Mouse (Mus musculus) MEL (cell line): ENCODE results near the gene Gm266. TPM values are rescaled to one million over a fixed set of nuclear protein-coding genes. Genes with fewer than 3 reads are reported as not detected.

Experiments
- DNase-seq: peaks from one replicate; pipeline ENCODE4 v3.0.0; 2011; ENCODE audit warnings: low read depth, low spot score
- H3K27ac ChIP-seq: 2 replicates; pipeline ENCODE4 v1.5.1; 2012; ENCODE audit warnings: low read depth, mild to moderate bottlenecking, control low read depth, low read length, moderate library complexity; ENCODE audit not compliant: control insufficient read depth
- H3K27me3 ChIP-seq, 2 experiments: fragments of 150-350 bp in 1 of 2; sonication (generic) in 1 of 2; 2 replicates each; pipeline ENCODE4 v1.6.1; 2012; ENCODE audit warnings: low read length in 2 of 2, mild to moderate bottlenecking in 2 of 2, improper control_type of control experiment in 1 of 2, moderate library complexity in 1 of 2; ENCODE audit not compliant: insufficient read depth in 2 of 2, control insufficient read depth in 1 of 2
- H3K36me3 ChIP-seq, 2 experiments: 2 replicates each; pipeline ENCODE4 v1.6.1; 2012 to 2014; ENCODE audit warnings: low read length in 2 of 2, improper control_type of control experiment in 1 of 2, inconsistent platforms in 1 of 2, mild to moderate bottlenecking in 1 of 2; ENCODE audit not compliant: insufficient read depth in 2 of 2, control insufficient read depth in 1 of 2
- H3K4me1 ChIP-seq, 2 experiments: fragments of 150-350 bp in 1 of 2; sonication (generic) in 1 of 2; 2 replicates each; pipeline ENCODE4 v1.6.1; 2012; ENCODE audit warnings: low read length in 2 of 2, improper control_type of control experiment in 1 of 2, mild to moderate bottlenecking in 1 of 2; ENCODE audit not compliant: insufficient read depth in 2 of 2, control insufficient read depth in 1 of 2
- H3K4me3 ChIP-seq, 2 experiments: fragments of 150-350 bp in 1 of 2; sonication (generic) in 1 of 2; 2 replicates each; pipeline ENCODE4 v1.5.1; 2012; ENCODE audit warnings: low read depth in 2 of 2, low read length in 2 of 2, mild to moderate bottlenecking in 2 of 2, moderate library complexity in 2 of 2, control low read depth in 1 of 2, improper control_type of control experiment in 1 of 2; ENCODE audit not compliant: control insufficient read depth in 1 of 2, insufficient read depth in 1 of 2
- H3K79me2 ChIP-seq: 2 replicates; pipeline ENCODE4 v1.6.1; 2012; ENCODE audit warnings: mild to moderate bottlenecking, low read length, moderate library complexity; ENCODE audit not compliant: control insufficient read depth, poor library complexity, insufficient read depth
- H3K9ac ChIP-seq: 2 replicates; pipeline ENCODE4 v1.6.1; 2012; ENCODE audit warnings: low read depth, mild to moderate bottlenecking, control low read depth, low read length, moderate library complexity; ENCODE audit not compliant: control insufficient read depth, poor library complexity, severe bottlenecking
- H3K9me3 ChIP-seq: fragments of 150-350 bp; sonication (generic); replicated peaks from 2 replicates; pipeline ENCODE4 v1.6.1; 2012; ENCODE audit warnings: mild to moderate bottlenecking, low read length, improper control_type of control experiment, moderate library complexity; ENCODE audit not compliant: insufficient read depth
- CTCF ChIP-seq, 3 experiments: IDR thresholded peaks in 2 of 3; conservative IDR thresholded peaks in 1 of 3; 2 replicates each; pipeline ENCODE4 v1.5.1; 2011 to 2012; ENCODE audit warnings: low read length in 3 of 3, low read depth in 2 of 3, mild to moderate bottlenecking in 2 of 3, improper control_type of control experiment in 1 of 3, inconsistent platforms in 1 of 3, mixed read lengths in 1 of 3, moderate library complexity in 1 of 3; ENCODE audit not compliant: control insufficient read depth in 1 of 3, insufficient read depth in 1 of 3, poor library complexity in 1 of 3, severe bottlenecking in 1 of 3
- ELF1 ChIP-seq: IDR thresholded peaks from 2 replicates; pipeline ENCODE4 v1.6.1; 2014; ENCODE audit warnings: low read depth, mild to moderate bottlenecking, inconsistent platforms, low read length, improper control_type of control experiment, moderate library complexity
- EP300 ChIP-seq, 2 experiments: IDR thresholded peaks; 2 replicates each; pipeline ENCODE4 v1.6.1; 2011; ENCODE audit warnings: improper control_type of control experiment in 2 of 2, low read length in 2 of 2, low read depth in 1 of 2, mild to moderate bottlenecking in 1 of 2
- ETS1 ChIP-seq: IDR thresholded peaks from 2 replicates; pipeline ENCODE4 v1.6.1; 2012; ENCODE audit warnings: low read depth, mild to moderate bottlenecking, inconsistent platforms, low read length, improper control_type of control experiment, moderate library complexity
- GABPA ChIP-seq: IDR thresholded peaks from 2 replicates; pipeline ENCODE4 v1.6.1; 2012; ENCODE audit warnings: low read depth, mild to moderate bottlenecking, inconsistent platforms, low read length, improper control_type of control experiment, moderate library complexity
- HCFC1 ChIP-seq: IDR thresholded peaks from 2 replicates; pipeline ENCODE4 v1.6.1; 2012; ENCODE audit warnings: low read depth, mild to moderate bottlenecking, inconsistent platforms, low read length, improper control_type of control experiment, moderate library complexity
- JUND ChIP-seq: IDR thresholded peaks from 2 replicates; pipeline ENCODE4 v1.6.1; 2011; ENCODE audit warnings: low read depth, mild to moderate bottlenecking, improper control_type of control experiment, low read length
- KAT2A ChIP-seq: conservative IDR thresholded peaks from 2 replicates; pipeline ENCODE4 v1.6.1; 2012; ENCODE audit warnings: low read depth, low read length, improper control_type of control experiment, inconsistent platforms
- MAX ChIP-seq: IDR thresholded peaks from 2 replicates; pipeline ENCODE4 v1.6.1; 2011; ENCODE audit warnings: low read length, improper control_type of control experiment
- MEF2A ChIP-seq: IDR thresholded peaks from 2 replicates; pipeline ENCODE4 v1.6.1; 2014; ENCODE audit warnings: low read depth, mild to moderate bottlenecking, inconsistent platforms, low read length, improper control_type of control experiment; ENCODE audit not compliant: poor library complexity, insufficient replicate concordance, severe bottlenecking; ENCODE audit errors: extremely low read depth
- MYB ChIP-seq: IDR thresholded peaks from 2 replicates; pipeline ENCODE4 v1.6.1; 2011; ENCODE audit warnings: mild to moderate bottlenecking, low read depth, low read length, improper control_type of control experiment
- POLR2A ChIP-seq, 2 experiments: IDR thresholded peaks; 2 replicates each; pipeline ENCODE4 v1.6.1; 2011 to 2012; ENCODE audit warnings: low read length in 2 of 2, mild to moderate bottlenecking in 2 of 2, control low read depth in 1 of 2, improper control_type of control experiment in 1 of 2, low read depth in 1 of 2, moderate library complexity in 1 of 2; ENCODE audit not compliant: control insufficient read depth in 1 of 2, insufficient read depth in 1 of 2, poor library complexity in 1 of 2
- POLR2AphosphoS5 ChIP-seq: IDR thresholded peaks from 2 replicates; pipeline ENCODE4 v1.6.1; 2012; ENCODE audit warnings: low read depth, borderline replicate concordance, mild to moderate bottlenecking, inconsistent platforms, low read length, moderate library complexity, mixed read lengths
- RAD21 ChIP-seq: IDR thresholded peaks from 2 replicates; pipeline ENCODE4 v1.6.1; 2011; ENCODE audit warnings: mild to moderate bottlenecking, low read depth, low read length, improper control_type of control experiment
- RCOR1 ChIP-seq: IDR thresholded peaks from 2 replicates; pipeline ENCODE4 v1.6.1; 2012; ENCODE audit warnings: low read depth, mild to moderate bottlenecking, inconsistent platforms, low read length, improper control_type of control experiment
- SMC3 ChIP-seq: IDR thresholded peaks from 2 replicates; pipeline ENCODE4 v1.6.1; 2011; ENCODE audit warnings: low read depth, low read length, improper control_type of control experiment
- TAL1 ChIP-seq: IDR thresholded peaks from 2 replicates; pipeline ENCODE4 v1.6.1; 2012; ENCODE audit warnings: mild to moderate bottlenecking, inconsistent platforms, low read length, moderate library complexity, mixed read lengths
- USF2 ChIP-seq, 2 experiments: IDR thresholded peaks; 2 replicates each; pipeline ENCODE4 v1.6.1; 2011 to 2012; ENCODE audit warnings: improper control_type of control experiment in 2 of 2, low read length in 2 of 2, borderline replicate concordance in 1 of 2, inconsistent platforms in 1 of 2, low read depth in 1 of 2, mild to moderate bottlenecking in 1 of 2; ENCODE audit not compliant: insufficient read depth in 1 of 2
- polyA plus RNA-seq, 2 experiments: library from polyadenylated mRNA; stranded (reverse) in 1 of 2; unstranded in 1 of 2; fragments of >175 nt in 1 of 2; fragments of >200 nt in 1 of 2; gene quantifications; 2 replicates each; pipeline versions ENCODE4 v1.2.1 to v1.2.4; 2012; ENCODE audit warnings: low replicate concordance in 2 of 2, low read depth in 1 of 2; ENCODE audit not compliant: insufficient read length in 2 of 2, insufficient read depth in 1 of 2, missing spikeins in 1 of 2
- total RNA-seq: library from RNA; depleted of rRNA; stranded (reverse); fragments of 300-350 nt; gene quantifications from 2 replicates; pipeline ENCODE4 v1.2.3, GENCODE M21; 2012

Gm266 gene
- total and polyA plus RNA-seq, 3 experiments, result not detected

- no peaks in the 10 kb centered on the region for H3K79me2 ChIP-seq
- TF ChIP-seq KAT2A (no peak), MAX (no peak), SMC3 (no peak), USF2 (IDR thresholded peaks at IDR 0.05; ENCODE audit: borderline replicate concordance in 1 of 2, insufficient read depth in 1 of 2, low read depth in 1 of 2, low read length in 2 of 2) (no peak), POLR2A (IDR thresholded peaks at IDR 0.05; ENCODE audit: control insufficient read depth in 1 of 2, insufficient read depth in 1 of 2, low read depth in 1 of 2, low read length in 2 of 2, poor library complexity in 1 of 2) (no peak), JUND (no peak), EP300 (IDR thresholded peaks at IDR 0.05; ENCODE audit: low read depth in 1 of 2, low read length in 2 of 2) (no peak)
- TF ChIP-seq, all 39 proteins: peak for 0
- H3K27ac ChIP-seq, result no peak overlapping the region
- no peak overlapping the region for H3K9ac ChIP-seq
- H3K9me3 ChIP-seq, result no peaks in the 10 kb centered on the region
- peaks cover 6 to 13% of the 10 kb centered on the region in 2 experiments; a peak in 3 of 4 replicates for H3K27me3 ChIP-seq
- H3K4me1 ChIP-seq, result no peaks in the 10 kb centered on the region
- DNase-seq, result no peak
- no peak overlapping the region for H3K4me3 ChIP-seq
- no peaks in the 10 kb centered on the region for H3K36me3 ChIP-seq
These were observed 6.7 kb downstream of the Gm266 start for GRCm38 (mm10) chr12:111478924-111479323.

GRCm38 (mm10) chr12:111474893-111475643 is 10.6 kb downstream of the Gm266 start:
- H3K36me3 ChIP-seq, result no peaks in the 10 kb centered on the region
- DNase-seq, result no peak
- H3K27ac ChIP-seq, result no peak overlapping the region

GRCm38 (mm10) chr12:111474384-111474783 is 11.2 kb downstream of the Gm266 start:
- Histone ChIP-seq H3K9me3 (no peaks in the 10 kb centered on the region), H3K9ac (no peak overlapping the region), H3K27me3 (peaks cover 4 to 15% of the 10 kb centered on the region in 2 experiments), H3K4me3 (no peak overlapping the region), H3K27ac (no peak overlapping the region), H3K36me3 (no peaks in the 10 kb centered on the region), H3K4me1 (no peaks in the 10 kb centered on the region), H3K79me2 (no peaks in the 10 kb centered on the region)
- TF ChIP-seq POLR2AphosphoS5 (peak; percentile 67; the same call in 1 of the 2 replicates), RCOR1 (no peak), ETS1 (no peak), MYB (no peak), USF2 (IDR thresholded peaks at IDR 0.05; ENCODE audit: borderline replicate concordance in 1 of 2, insufficient read depth in 1 of 2, low read depth in 1 of 2, low read length in 2 of 2) (no peak), TAL1 (no peak), MEF2A (no peak)
- DNase-seq, result no peak

More at GRCm38 (mm10) chr12:111474893-111475643, 10.6 kb downstream of the Gm266 start:
- H3K9ac ChIP-seq, result no peak overlapping the region
- H3K4me3 ChIP-seq, result no peak overlapping the region
- H3K79me2 ChIP-seq, result no peaks in the 10 kb centered on the region
- no peaks in the 10 kb centered on the region for H3K4me1 ChIP-seq
- TF ChIP-seq SMC3, result peak; percentile 49
- TF ChIP-seq GABPA, result no peak
- TF ChIP-seq HCFC1, result no peak
- TF ChIP-seq ELF1, result no peak
- TF ChIP-seq CTCF (IDR thresholded peaks at IDR 0.05 in 2 of 3, conservative IDR thresholded peaks at IDR 0.05 in 1 of 3; ENCODE audit: control insufficient read depth in 1 of 3, insufficient read depth in 1 of 3, low read depth in 2 of 3, low read length in 3 of 3, poor library complexity in 1 of 3, severe bottlenecking in 1 of 3), result peak; percentile 40 to 59 (median 48)
- peak; percentile 16 for TF ChIP-seq RAD21
- H3K9me3 ChIP-seq, result no peaks in the 10 kb centered on the region
- H3K27me3 ChIP-seq, result peaks cover 4 to 15% of the 10 kb centered on the region in 2 experiments
